Mouse (Mus musculus): ENCODE measurements around the gene Ehd4. TPM values are rescaled to one million over a fixed set of nuclear protein-coding genes. Genes with fewer than 3 reads are reported as not detected.
A peak's percentile ranks its signal among the peaks of the same experiment; 100 is the strongest.

Gene Ehd4
- 159 and 186 TPM in 2 replicates for polyA plus RNA-seq (2016; fragmentation: Nextera tagmentation; extraction: Ambion mirVana)

DNA sequence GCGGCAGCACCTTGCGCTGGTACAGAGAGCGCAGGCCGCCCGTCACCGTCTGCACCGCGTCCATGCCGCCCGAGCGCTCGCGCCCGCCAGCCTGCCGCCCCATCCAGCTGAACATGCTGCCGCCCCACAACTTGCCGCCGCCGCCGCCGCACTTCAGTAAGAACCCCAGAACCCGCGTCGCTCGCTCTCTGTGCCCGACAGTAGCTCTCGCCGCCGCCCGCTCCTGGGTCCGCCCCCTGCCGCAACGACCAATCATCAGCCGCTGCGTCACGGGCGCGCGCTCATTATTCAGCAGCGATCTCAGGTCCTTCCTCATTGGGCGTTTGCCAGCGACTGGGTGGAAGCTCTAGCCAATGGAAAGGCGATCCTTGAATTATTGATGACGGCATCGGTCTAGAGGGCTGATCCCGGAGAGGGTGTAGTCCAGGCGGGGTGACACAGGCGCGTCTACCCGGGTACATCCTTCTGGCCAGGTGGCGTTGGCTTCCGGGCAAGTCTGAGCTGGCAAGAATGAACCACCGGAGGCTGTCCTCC is at the start of gene Ehd4:
Ehd4 (minus strand) TSS at position 246 of the 534 bp plus-strand sequence.
- peaks cover 12% of the 10 kb centered on the region for H3K36me3 ChIP-seq
- ATAC-seq (ENCODE audit: insufficient number of reproducible peaks, low FRiP score), result peak; percentile 99
- peak within 1 kb of the TSS; percentile 89 for H3K4me3 ChIP-seq
- peak within 1 kb of the TSS; percentile 90 for H3K27ac ChIP-seq (ENCODE audit: poor library complexity, severe bottlenecking)
- peaks cover 3% of the 10 kb centered on the region for H3K9me3 ChIP-seq (replicated peaks)
- H3K27me3 ChIP-seq (replicated peaks), result no peaks in the 10 kb centered on the region
- H3K4me2 ChIP-seq, result peak within 1 kb of the TSS; percentile 91
- peaks cover 25% of the 10 kb centered on the region for H3K4me1 ChIP-seq (replicated peaks)
- H3K9ac ChIP-seq, result peak within 1 kb of the TSS; percentile 95
- WGBS, result under 1% methylated on average over 53 of the region's 53 CpGs

- 53% methylated on average over 3 of the region's 3 CpGs for WGBS
- no peak for ATAC-seq (ENCODE audit: insufficient number of reproducible peaks, low FRiP score)
Observed at GRCm38 (mm10) chr2:120203742-120204141, 49.3 kb upstream of the Ehd4 start.

GRCm38 (mm10) chr2:120200077-120200476 is 45.7 kb upstream of the Ehd4 start:
- no peaks in the 10 kb centered on the region for H3K36me3 ChIP-seq
- no peaks in the 10 kb centered on the region; the same call in 1 of the 2 replicates for H3K9me3 ChIP-seq (replicated peaks)
- H3K27me3 ChIP-seq (replicated peaks), result 0 out of 2 replicates have a peak, but pooled peaks cover 3% of the 10 kb centered on the region
- H3K9ac ChIP-seq, result no peak overlapping the region
- no peak overlapping the region for H3K27ac ChIP-seq (ENCODE audit: poor library complexity, severe bottlenecking)
- no peak overlapping the region for H3K4me2 ChIP-seq
- peaks cover 4% of the 10 kb centered on the region; the same call in 1 of the 2 replicates for H3K4me1 ChIP-seq (replicated peaks)
- no peak overlapping the region for H3K4me3 ChIP-seq
- ATAC-seq (ENCODE audit: insufficient number of reproducible peaks, low FRiP score), result no peak
- WGBS, result 75% methylated on average over 5 of the region's 7 CpGs

More at GRCm38 (mm10) chr2:120203742-120204141, 49.3 kb upstream of the Ehd4 start:
- H3K27me3 ChIP-seq (replicated peaks), result 0 out of 2 replicates have a peak, but pooled peaks cover 3% of the 10 kb centered on the region
- peaks cover 4% of the 10 kb centered on the region; the same call in 1 of the 2 replicates for H3K4me1 ChIP-seq (replicated peaks)
- no peak overlapping the region for H3K9ac ChIP-seq
- no peak overlapping the region for H3K4me3 ChIP-seq
- no peak overlapping the region for H3K4me2 ChIP-seq
- no peaks in the 10 kb centered on the region for H3K9me3 ChIP-seq (replicated peaks)
- H3K27ac ChIP-seq (ENCODE audit: poor library complexity, severe bottlenecking), result no peak overlapping the region
- no peaks in the 10 kb centered on the region for H3K36me3 ChIP-seq

DNA sequence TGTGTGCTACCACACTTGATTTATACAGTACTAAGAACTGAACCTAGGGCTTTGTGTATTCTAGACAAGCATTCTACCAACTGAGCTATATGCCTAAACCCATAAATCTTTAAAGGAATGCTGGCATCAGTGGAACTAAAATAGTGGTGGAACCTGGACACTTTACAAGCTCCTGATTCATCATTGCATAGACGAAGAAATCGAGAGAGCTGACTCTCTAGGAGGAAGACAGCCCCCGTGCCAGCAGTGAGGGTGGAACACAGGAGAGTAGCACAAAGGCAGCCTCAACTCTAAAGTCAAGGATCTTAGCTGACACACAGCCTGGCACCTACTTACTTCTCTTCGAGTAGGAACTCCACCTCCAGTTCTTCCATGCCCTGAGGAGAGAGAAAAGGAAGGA is 33.8 kb upstream of the Ehd4 start:
- WGBS, result 80% methylated on average over 4 of the region's 4 CpGs
- no peak for ATAC-seq (ENCODE audit: insufficient number of reproducible peaks, low FRiP score)
- Histone ChIP-seq H3K4me2 (no peak overlapping the region), H3K36me3 (no peaks in the 10 kb centered on the region), H3K9ac (no peak overlapping the region), H3K4me3 (no peak overlapping the region), H3K27ac (ENCODE audit: poor library complexity, severe bottlenecking) (no peak overlapping the region), H3K9me3 (replicated peaks) (peaks cover 2% of the 10 kb centered on the region), H3K27me3 (replicated peaks) (0 out of 2 replicates have a peak, but pooled peaks cover 4% of the 10 kb centered on the region), H3K4me1 (replicated peaks) (no peaks in the 10 kb centered on the region)

- 88% methylated on average over 1 of the region's 1 CpGs for WGBS
- H3K4me3 ChIP-seq, result no peak overlapping the region
- 0 out of 2 replicates have a peak, but pooled peaks cover 4% of the 10 kb centered on the region for H3K27me3 ChIP-seq (replicated peaks)
- no peak overlapping the region for H3K4me2 ChIP-seq
- no peak overlapping the region for H3K27ac ChIP-seq (ENCODE audit: poor library complexity, severe bottlenecking)
- H3K9me3 ChIP-seq (replicated peaks), result no peaks in the 10 kb centered on the region; the same call in 1 of the 2 replicates
- no peak overlapping the region for H3K9ac ChIP-seq
- no peaks in the 10 kb centered on the region for H3K4me1 ChIP-seq (replicated peaks)
- no peak for ATAC-seq (ENCODE audit: insufficient number of reproducible peaks, low FRiP score)
- no peaks in the 10 kb centered on the region for H3K36me3 ChIP-seq
Observed at GRCm38 (mm10) chr2:120187583-120187982, 33.2 kb upstream of the Ehd4 start.

GRCm38 (mm10) chr2:120185527-120186276 is 31.3 kb upstream of the Ehd4 start:
- 60% methylated on average over 6 of the region's 6 CpGs for WGBS
- Histone ChIP-seq H3K4me1 (replicated peaks) (no peaks in the 10 kb centered on the region), H3K36me3 (no peaks in the 10 kb centered on the region), H3K9ac (no peak overlapping the region), H3K27ac (ENCODE audit: poor library complexity, severe bottlenecking) (no peak overlapping the region), H3K4me2 (no peak overlapping the region), H3K9me3 (replicated peaks) (no peaks in the 10 kb centered on the region; the same call in 1 of the 2 replicates), H3K4me3 (no peak overlapping the region), H3K27me3 (replicated peaks) (0 out of 2 replicates have a peak, but pooled peaks cover 4% of the 10 kb centered on the region)
- ATAC-seq (ENCODE audit: insufficient number of reproducible peaks, low FRiP score), result no peak

- Histone ChIP-seq H3K9me3 (replicated peaks) (no peaks in the 10 kb centered on the region), H3K9ac (no peak overlapping the region), H3K27ac (ENCODE audit: poor library complexity, severe bottlenecking) (no peak overlapping the region), H3K27me3 (replicated peaks) (no peaks in the 10 kb centered on the region), H3K4me1 (replicated peaks) (0 out of 2 replicates have a peak, but pooled peaks cover 5% of the 10 kb centered on the region), H3K4me2 (no peak overlapping the region), H3K4me3 (no peak overlapping the region), H3K36me3 (no peaks in the 10 kb centered on the region)
- ATAC-seq (ENCODE audit: insufficient number of reproducible peaks, low FRiP score), result no peak
Observed at GRCm38 (mm10) chr2:120178936-120179335, 24.5 kb upstream of the Ehd4 start.

GRCm38 (mm10) chr2:120173718-120174117 is 19.3 kb upstream of the Ehd4 start:
- 20% methylated on average over 10 of the region's 10 CpGs for WGBS
- H3K4me3 ChIP-seq, result no peak overlapping the region
- H3K9ac ChIP-seq, result 0 out of 2 replicates have a peak overlapping the region, but pooled peaks have one; percentile 13
- no peaks in the 10 kb centered on the region for H3K36me3 ChIP-seq
- ATAC-seq (ENCODE audit: insufficient number of reproducible peaks, low FRiP score), result no peak
- H3K27ac ChIP-seq (ENCODE audit: poor library complexity, severe bottlenecking), result no peak overlapping the region
- 0 out of 2 replicates have a peak, but pooled peaks cover 5% of the 10 kb centered on the region for H3K4me1 ChIP-seq (replicated peaks)
- peak overlapping the region; percentile 27; the same call in 1 of the 2 replicates for H3K4me2 ChIP-seq
- no peaks in the 10 kb centered on the region; the same call in 1 of the 2 replicates for H3K27me3 ChIP-seq (replicated peaks)
- no peaks in the 10 kb centered on the region for H3K9me3 ChIP-seq (replicated peaks)

- Histone ChIP-seq H3K4me1 (replicated peaks) (0 out of 2 replicates have a peak, but pooled peaks cover 5% of the 10 kb centered on the region), H3K36me3 (no peaks in the 10 kb centered on the region), H3K4me3 (no peak overlapping the region), H3K4me2 (no peak overlapping the region), H3K27me3 (replicated peaks) (no peaks in the 10 kb centered on the region; the same call in 1 of the 2 replicates), H3K9ac (no peak overlapping the region), H3K9me3 (replicated peaks) (no peaks in the 10 kb centered on the region), H3K27ac (ENCODE audit: poor library complexity, severe bottlenecking) (no peak overlapping the region)
- 0 out of 2 replicates have a peak, but pooled peaks have one; percentile 9 for ATAC-seq (ENCODE audit: insufficient number of reproducible peaks, low FRiP score)
- WGBS, result 71% methylated on average over 7 of the region's 7 CpGs
Observed at GRCm38 (mm10) chr2:120171362-120171761, 17.0 kb upstream of the Ehd4 start.

DNA sequence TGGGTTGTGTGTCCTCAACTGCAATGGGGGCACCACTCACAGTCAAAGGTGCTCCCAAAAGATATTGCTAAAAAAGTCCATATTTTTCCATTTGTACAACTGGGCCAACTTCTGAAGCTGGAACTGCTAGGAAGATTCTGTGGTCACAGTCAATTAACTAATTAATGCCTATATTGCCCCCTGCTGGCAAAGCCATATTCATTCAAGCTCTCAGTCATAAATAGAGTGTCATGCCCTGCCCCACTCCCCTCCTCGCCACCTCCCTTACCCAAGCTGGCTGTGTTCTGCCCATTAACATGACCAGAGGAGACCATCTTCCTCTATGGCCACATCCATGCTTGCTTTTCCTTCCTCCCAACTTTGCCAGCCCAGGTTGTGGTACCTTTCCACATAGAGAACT is 16.3 kb upstream of the Ehd4 start:
- Histone ChIP-seq H3K4me1 (replicated peaks) (0 out of 2 replicates have a peak, but pooled peaks cover 5% of the 10 kb centered on the region), H3K9ac (no peak overlapping the region), H3K27ac (ENCODE audit: poor library complexity, severe bottlenecking) (no peak overlapping the region), H3K4me2 (no peak overlapping the region), H3K36me3 (no peaks in the 10 kb centered on the region), H3K9me3 (replicated peaks) (no peaks in the 10 kb centered on the region), H3K27me3 (replicated peaks) (no peaks in the 10 kb centered on the region; the same call in 1 of the 2 replicates), H3K4me3 (no peak overlapping the region)
- 41% methylated on average over 1 of the region's 1 CpGs for WGBS
- ATAC-seq (ENCODE audit: insufficient number of reproducible peaks, low FRiP score), result peak; percentile 57; the same call in 1 of the 2 replicates

GRCm38 (mm10) chr2:120169382-120169781 is 15.0 kb upstream of the Ehd4 start:
- Histone ChIP-seq H3K36me3 (no peaks in the 10 kb centered on the region), H3K4me3 (no peak overlapping the region), H3K27me3 (replicated peaks) (no peaks in the 10 kb centered on the region; the same call in 1 of the 2 replicates), H3K27ac (ENCODE audit: poor library complexity, severe bottlenecking) (no peak overlapping the region), H3K9ac (no peak overlapping the region), H3K4me1 (replicated peaks) (0 out of 2 replicates have a peak, but pooled peaks cover 5% of the 10 kb centered on the region), H3K9me3 (replicated peaks) (no peaks in the 10 kb centered on the region), H3K4me2 (no peak overlapping the region)
- no peak for ATAC-seq (ENCODE audit: insufficient number of reproducible peaks, low FRiP score)
- WGBS, result 72% methylated on average over 3 of the region's 3 CpGs
